Mouse (Mus musculus) brain, embryonic 14.5 days (tissue): ENCODE measurements around the gene Rbms2. TPM values are rescaled to one million over a fixed set of nuclear protein-coding genes. Genes with fewer than 3 reads are reported as not detected.
A peak's percentile ranks its signal among the peaks of the same experiment; 100 is the strongest.
"Not testable (repeated sequence)": the region's sequence is repeated elsewhere in the genome, so short reads cannot be mapped to it uniquely, and the experiment has no call there.

Experiments
- DNase-seq: peaks from one replicate; pipeline ENCODE4 v3.0.0-alpha.2; 2011; ENCODE audit warnings: low read depth
- CTCF ChIP-seq: fragments of 200-500 bp; IDR thresholded peaks from 2 replicates; pipeline ENCODE4 v1.5.1; 2012; ENCODE audit warnings: inconsistent platforms, mild to moderate bottlenecking, moderate library complexity, borderline replicate concordance; ENCODE audit not compliant: insufficient read depth, insufficient read length; ENCODE audit errors: extremely low read depth
- POLR2A ChIP-seq: fragments of 200-500 bp; IDR thresholded peaks from 2 replicates; pipeline ENCODE4 v1.6.1; 2012; ENCODE audit warnings: mild to moderate bottlenecking, inconsistent platforms, borderline replicate concordance; ENCODE audit not compliant: poor library complexity, insufficient read depth, insufficient read length, severe bottlenecking; ENCODE audit errors: extremely low read depth
- polyA plus RNA-seq: library from polyadenylated mRNA; depleted of rRNA; stranded (reverse); fragments of >200 nt; gene quantifications from 2 replicates; pipeline ENCODE4 v1.2.3, GENCODE M21; 2012; rRNA removed

The Rbms2 gene
- polyA plus RNA-seq, 1 experiment: 26.7 TPM

- no peak for TF ChIP-seq POLR2A
- no peak for TF ChIP-seq CTCF
- peak; percentile 45 for DNase-seq
These were observed 88.3 kb downstream of the Rbms2 start, which contains the start of gene Baz2a for GRCm38 (mm10) chr10:128091564-128092505. Gene Baz2a, plus strand, starts transcription at chr10:128091577.

GRCm38 (mm10) chr10:128090651-128091563 is 89.2 kb downstream of the Rbms2 start:
- TF ChIP-seq POLR2A: no peak
- peak; percentile 82 for TF ChIP-seq CTCF
- peak; percentile 92 for DNase-seq

GRCm38 (mm10) chr10:128089842-128090241 is 90.3 kb downstream of the Rbms2 start:
- DNase-seq: no peak
- TF ChIP-seq CTCF (no peak), POLR2A (no peak)

GRCm38 (mm10) chr10:128088181-128088580 is 91.9 kb downstream of the Rbms2 start:
- no peak for TF ChIP-seq CTCF
- no peak for TF ChIP-seq POLR2A
- DNase-seq: no peak

GRCm38 (mm10) chr10:128087216-128087615 is 92.9 kb downstream of the Rbms2 start:
- not testable (repeated sequence) for DNase-seq

- DNase-seq: peak; percentile 49
- TF ChIP-seq POLR2A (no peak), CTCF (peak; percentile 45; the same call in 1 of the 2 replicates)
These were observed 93.7 kb downstream of the Rbms2 start for GRCm38 (mm10) chr10:128086391-128086790.

- no peak for DNase-seq
- TF ChIP-seq POLR2A (no peak), CTCF (no peak)
These were observed 95.9 kb downstream of the Rbms2 start for GRCm38 (mm10) chr10:128084160-128084559.

GRCm38 (mm10) chr10:128083688-128084087 is 96.4 kb downstream of the Rbms2 start:
- no peak for DNase-seq
- TF ChIP-seq POLR2A (no peak), CTCF (no peak)

GRCm38 (mm10) chr10:128082880-128083421 is 97.1 kb downstream of the Rbms2 start, which contains the start of gene Atp5b:
Gene Atp5b, plus strand, starts transcription at chr10:128083273.
- TF ChIP-seq CTCF (no peak), POLR2A (peak; percentile 91)
- DNase-seq: peak; percentile 100

- DNase-seq: no peak
- no peak for TF ChIP-seq CTCF
- no peak for TF ChIP-seq POLR2A
These were observed 97.7 kb downstream of the Rbms2 start for GRCm38 (mm10) chr10:128082477-128082808.

- TF ChIP-seq CTCF: no peak
- no peak for TF ChIP-seq POLR2A
- DNase-seq: no peak
These were observed 98.2 kb downstream of the Rbms2 start for GRCm38 (mm10) chr10:128081807-128082476.

Other genes with a start within 250 kb of the Rbms2 start
- not detected in 2 replicates for gene Hsd17b6, start 172.7 kb downstream of the Rbms2 start, polyA plus RNA-seq
- gene Prim1, start 165.1 kb downstream of the Rbms2 start, polyA plus RNA-seq: 25.4 and 35.6 TPM in 2 replicates
- gene Naca, start 144.7 kb downstream of the Rbms2 start, polyA plus RNA-seq: 286 and 390 TPM in 2 replicates
- gene Ptges3, start 121.3 kb downstream of the Rbms2 start, polyA plus RNA-seq: 67.9 and 97.4 TPM in 2 replicates
- gene Atp5b, start 97.0 kb downstream of the Rbms2 start, polyA plus RNA-seq: 1,616 and 2,161 TPM in 2 replicates
- 32.2 and 33.1 TPM in 2 replicates for gene Baz2a, start 88.7 kb downstream of the Rbms2 start, polyA plus RNA-seq
- gene Gls2, start 14.2 kb upstream of the Rbms2 start, polyA plus RNA-seq: 2.4 and 4.4 TPM in 2 replicates
- 12.6 and 15.2 TPM in 2 replicates for gene Spryd4, start 31.5 kb upstream of the Rbms2 start, polyA plus RNA-seq
- gene Mip, start 45.5 kb upstream of the Rbms2 start, polyA plus RNA-seq: 0.36 and 0.39 TPM in 2 replicates
- gene Timeless, start 51.8 kb upstream of the Rbms2 start, polyA plus RNA-seq: 12.9 and 14.0 TPM in 2 replicates
- gene Apon, start 73.8 kb upstream of the Rbms2 start, polyA plus RNA-seq: 0.20 and 0.23 TPM in 2 replicates
- not detected in 2 replicates for gene Apof, start 88.4 kb upstream of the Rbms2 start, polyA plus RNA-seq
- 26.4 and 27.7 TPM in 2 replicates for gene Stat2, start 90.3 kb upstream of the Rbms2 start, polyA plus RNA-seq
- gene Il23a, start 118.5 kb upstream of the Rbms2 start, polyA plus RNA-seq: 0.11 and 0.20 TPM in 2 replicates
- gene Pan2, start 123.0 kb upstream of the Rbms2 start, polyA plus RNA-seq: 38.4 and 47.4 TPM in 2 replicates
- 84.5 and 86.3 TPM in 2 replicates for gene Cnpy2, start 142.2 kb upstream of the Rbms2 start, polyA plus RNA-seq
- gene Cs, start 157.4 kb upstream of the Rbms2 start, polyA plus RNA-seq: 185 and 203 TPM in 2 replicates
- gene Coq10a, start 188.7 kb upstream of the Rbms2 start, polyA plus RNA-seq: 69.0 and 90.1 TPM in 2 replicates
- gene Ankrd52, start 196.8 kb upstream of the Rbms2 start, polyA plus RNA-seq: 43.1 and 55.1 TPM in 2 replicates
- gene Slc39a5, start 220.9 kb upstream of the Rbms2 start, polyA plus RNA-seq: 0.04 and 0.35 TPM in 2 replicates
- 96.8 and 102 TPM in 2 replicates for gene Nabp2, start 231.2 kb upstream of the Rbms2 start, polyA plus RNA-seq
- gene Rnf41, start 231.4 kb upstream of the Rbms2 start, polyA plus RNA-seq: 73.9 and 76.9 TPM in 2 replicates